Mouse (Mus musculus): ENCODE results near the gene Gm20422. TPM values are rescaled to one million over a fixed set of nuclear protein-coding genes. Genes with fewer than 3 reads are reported as not detected.

Gene Gm20422
- total and polyA plus RNA-seq, 3 experiments: 0.47 to 2.1 TPM; not detected in 1

DNA sequence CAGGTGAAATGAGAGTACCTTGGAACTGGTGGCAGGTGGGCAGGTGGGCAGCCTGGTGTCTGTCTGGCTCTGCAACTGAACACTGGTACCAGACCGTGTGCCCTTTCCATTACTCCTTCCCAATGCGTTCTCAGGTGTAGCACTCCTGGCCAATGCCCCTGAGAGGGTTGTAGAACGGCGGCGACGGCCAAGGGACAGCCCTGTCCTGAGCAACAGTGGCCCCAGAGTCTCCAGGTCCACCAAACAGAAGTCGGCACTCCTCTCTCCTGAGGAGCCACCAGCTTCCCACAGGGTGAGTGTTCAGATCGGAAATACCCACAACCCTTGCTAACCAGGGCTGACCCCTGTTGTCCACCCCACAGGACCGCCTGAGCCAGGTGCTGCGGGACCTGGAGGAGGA, 30.4 kb upstream of the Gm20422 start:
- peak in 1 of 2 experiments; percentile 15 for DNase-seq
- Histone ChIP-seq H3K9ac (ENCODE audit: low read depth, low read length) (no peak overlapping the region), H3K27ac (no peak overlapping the region), H3K4me1 (ENCODE audit: control insufficient read depth, insufficient read depth, low read length) (peaks cover 2% of the 10 kb centered on the region), H3K4me3 (no peak overlapping the region), H3K79me2 (replicated peaks; ENCODE audit: control insufficient read depth, insufficient read depth, low read length) (no peaks in the 10 kb centered on the region), H3K36me3 (ENCODE audit: control insufficient read depth, insufficient read depth, low read length) (no peaks in the 10 kb centered on the region), H3K27me3 (ENCODE audit: control insufficient read depth, insufficient read depth, low read length) (no peaks in the 10 kb centered on the region)
- WGBS: 94% methylated on average over 10 of the region's 10 CpGs
- no peak for TF ChIP-seq POLR2A (IDR thresholded peaks at IDR 0.05; ENCODE audit: insufficient read depth, low read depth, low read length)
- TF ChIP-seq CTCF (IDR thresholded peaks at IDR 0.05): no peak
- TF ChIP-seq EP300 (IDR thresholded peaks at IDR 0.05; ENCODE audit: insufficient read depth, low read depth, low read length): no peak
- intact Hi-C loops (cut with DNase I): no loop called here

DNA sequence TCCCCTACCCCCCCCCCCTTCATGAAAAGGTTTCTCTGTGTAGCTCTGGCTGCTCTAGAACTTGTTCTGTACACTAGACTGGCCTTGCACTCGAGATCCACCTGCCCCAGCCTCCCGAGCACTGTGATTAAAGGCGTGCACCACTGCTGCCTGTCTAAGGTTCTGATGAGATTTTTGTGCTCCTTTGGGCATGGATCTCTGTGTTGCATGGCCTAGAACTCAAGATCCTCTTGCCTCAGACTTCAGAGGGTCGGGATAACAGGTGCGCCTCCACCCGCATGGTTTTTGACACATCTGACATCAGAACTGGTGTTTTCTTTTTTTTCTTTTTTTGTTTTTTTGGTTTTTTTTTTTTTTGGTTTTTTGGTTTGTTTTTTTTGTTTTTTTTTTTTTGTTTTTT, 29.9 kb upstream of the Gm20422 start:
- no peak for TF ChIP-seq POLR2A (IDR thresholded peaks at IDR 0.05; ENCODE audit: insufficient read depth, low read depth, low read length)
- 91% methylated on average over 6 of the region's 6 CpGs for WGBS
- Histone ChIP-seq H3K9ac (ENCODE audit: low read depth, low read length) (no peak overlapping the region), H3K27me3 (ENCODE audit: control insufficient read depth, insufficient read depth, low read length) (no peaks in the 10 kb centered on the region), H3K79me2 (replicated peaks; ENCODE audit: control insufficient read depth, insufficient read depth, low read length) (no peaks in the 10 kb centered on the region), H3K4me3 (no peak overlapping the region), H3K27ac (no peak overlapping the region), H3K36me3 (ENCODE audit: control insufficient read depth, insufficient read depth, low read length) (no peaks in the 10 kb centered on the region), H3K4me1 (ENCODE audit: control insufficient read depth, insufficient read depth, low read length) (peaks cover 2% of the 10 kb centered on the region)
- no peak for DNase-seq
- intact Hi-C loops (cut with DNase I): no loop called here

GRCm38 (mm10) chr8:69803366-69803765, 28.7 kb upstream of the Gm20422 start:
- WGBS: 93% methylated on average over 7 of the region's 7 CpGs

GRCm38 (mm10) chr8:69802216-69802615, 27.5 kb upstream of the Gm20422 start:
- H3K27me3 ChIP-seq (ENCODE audit: control insufficient read depth, insufficient read depth, low read length): no peaks in the 10 kb centered on the region
- H3K27ac ChIP-seq: no peak overlapping the region
- no peak for DNase-seq
- H3K36me3 ChIP-seq (ENCODE audit: control insufficient read depth, insufficient read depth, low read length): no peaks in the 10 kb centered on the region
- intact Hi-C loops (cut with DNase I): no loop called here
- no peak overlapping the region for H3K9ac ChIP-seq (ENCODE audit: low read depth, low read length)
- H3K4me3 ChIP-seq: no peak overlapping the region
- TF ChIP-seq POLR2A (IDR thresholded peaks at IDR 0.05; ENCODE audit: insufficient read depth, low read depth, low read length) (no peak), CTCF (IDR thresholded peaks at IDR 0.05) (no peak), EP300 (IDR thresholded peaks at IDR 0.05; ENCODE audit: insufficient read depth, low read depth, low read length) (no peak)
- no peaks in the 10 kb centered on the region for H3K79me2 ChIP-seq (replicated peaks; ENCODE audit: control insufficient read depth, insufficient read depth, low read length)
- no peaks in the 10 kb centered on the region for H3K4me1 ChIP-seq (ENCODE audit: control insufficient read depth, insufficient read depth, low read length)

More at GRCm38 (mm10) chr8:69803366-69803765, 28.7 kb upstream of the Gm20422 start:
- H3K79me2 ChIP-seq (replicated peaks; ENCODE audit: control insufficient read depth, insufficient read depth, low read length): no peaks in the 10 kb centered on the region
- no peaks in the 10 kb centered on the region for H3K4me1 ChIP-seq (ENCODE audit: control insufficient read depth, insufficient read depth, low read length)
- H3K4me3 ChIP-seq: no peak overlapping the region
- no peaks in the 10 kb centered on the region for H3K27me3 ChIP-seq (ENCODE audit: control insufficient read depth, insufficient read depth, low read length)
- intact Hi-C loops (cut with DNase I): no loop called here
- DNase-seq: peak in 1 of 2 experiments; percentile 11
- H3K27ac ChIP-seq: no peak overlapping the region
- no peak for TF ChIP-seq CTCF (IDR thresholded peaks at IDR 0.05)
- H3K9ac ChIP-seq (ENCODE audit: low read depth, low read length): no peak overlapping the region
- H3K36me3 ChIP-seq (ENCODE audit: control insufficient read depth, insufficient read depth, low read length): no peaks in the 10 kb centered on the region

- H3K27ac ChIP-seq: no peak overlapping the region
- DNase-seq: no peak
- no peak overlapping the region for H3K9ac ChIP-seq (ENCODE audit: low read depth, low read length)
- H3K79me2 ChIP-seq (replicated peaks; ENCODE audit: control insufficient read depth, insufficient read depth, low read length): no peaks in the 10 kb centered on the region
- WGBS: 94% methylated on average over 4 of the region's 4 CpGs
- H3K4me3 ChIP-seq: no peak overlapping the region
- H3K36me3 ChIP-seq (ENCODE audit: control insufficient read depth, insufficient read depth, low read length): no peaks in the 10 kb centered on the region
- H3K27me3 ChIP-seq (ENCODE audit: control insufficient read depth, insufficient read depth, low read length): no peaks in the 10 kb centered on the region
- TF ChIP-seq CTCF (IDR thresholded peaks at IDR 0.05) (no peak), POLR2A (IDR thresholded peaks at IDR 0.05; ENCODE audit: insufficient read depth, low read depth, low read length) (no peak), EP300 (IDR thresholded peaks at IDR 0.05; ENCODE audit: insufficient read depth, low read depth, low read length) (no peak)
- H3K4me1 ChIP-seq (ENCODE audit: control insufficient read depth, insufficient read depth, low read length): no peaks in the 10 kb centered on the region
- intact Hi-C loops (cut with DNase I): no loop called here
Observed at GRCm38 (mm10) chr8:69801796-69802195, 27.1 kb upstream of the Gm20422 start.

DNA sequence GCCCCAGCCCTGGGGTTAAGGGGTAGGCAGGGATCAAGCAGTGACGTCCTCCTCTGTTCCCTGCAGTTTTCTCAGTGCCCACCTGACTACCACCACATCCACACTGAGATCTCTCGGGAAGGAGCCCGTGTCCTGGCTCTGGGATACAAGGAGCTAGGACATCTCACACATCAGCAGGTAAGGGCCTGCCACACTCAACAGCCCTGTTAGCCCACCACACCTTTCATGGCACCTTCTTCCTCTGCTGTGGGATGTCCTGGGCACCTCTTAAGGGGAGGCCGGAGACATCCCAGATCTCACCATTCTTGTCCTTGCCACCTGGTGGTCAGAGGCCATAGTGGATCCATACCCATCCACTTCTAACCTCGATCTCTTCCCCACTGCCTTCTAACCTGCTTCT, 25.3 kb upstream of the Gm20422 start:
- Histone ChIP-seq H3K9ac (ENCODE audit: low read depth, low read length) (no peak overlapping the region), H3K27ac (no peak overlapping the region), H3K27me3 (ENCODE audit: control insufficient read depth, insufficient read depth, low read length) (no peaks in the 10 kb centered on the region), H3K36me3 (ENCODE audit: control insufficient read depth, insufficient read depth, low read length) (no peaks in the 10 kb centered on the region), H3K4me3 (no peak overlapping the region), H3K79me2 (replicated peaks; ENCODE audit: control insufficient read depth, insufficient read depth, low read length) (no peaks in the 10 kb centered on the region), H3K4me1 (ENCODE audit: control insufficient read depth, insufficient read depth, low read length) (no peaks in the 10 kb centered on the region)
- intact Hi-C loops (cut with DNase I): no loop called here
- 89% methylated on average over 5 of the region's 5 CpGs for WGBS
- TF ChIP-seq POLR2A (IDR thresholded peaks at IDR 0.05; ENCODE audit: insufficient read depth, low read depth, low read length) (no peak), EP300 (IDR thresholded peaks at IDR 0.05; ENCODE audit: insufficient read depth, low read depth, low read length) (no peak), CTCF (IDR thresholded peaks at IDR 0.05) (no peak)
- DNase-seq: no peak
